Mouse (Mus musculus): ENCODE data around the gene Tomm34.
A peak's percentile ranks its signal among the peaks of the same experiment; 100 is the strongest.

The Tomm34 gene

DNA sequence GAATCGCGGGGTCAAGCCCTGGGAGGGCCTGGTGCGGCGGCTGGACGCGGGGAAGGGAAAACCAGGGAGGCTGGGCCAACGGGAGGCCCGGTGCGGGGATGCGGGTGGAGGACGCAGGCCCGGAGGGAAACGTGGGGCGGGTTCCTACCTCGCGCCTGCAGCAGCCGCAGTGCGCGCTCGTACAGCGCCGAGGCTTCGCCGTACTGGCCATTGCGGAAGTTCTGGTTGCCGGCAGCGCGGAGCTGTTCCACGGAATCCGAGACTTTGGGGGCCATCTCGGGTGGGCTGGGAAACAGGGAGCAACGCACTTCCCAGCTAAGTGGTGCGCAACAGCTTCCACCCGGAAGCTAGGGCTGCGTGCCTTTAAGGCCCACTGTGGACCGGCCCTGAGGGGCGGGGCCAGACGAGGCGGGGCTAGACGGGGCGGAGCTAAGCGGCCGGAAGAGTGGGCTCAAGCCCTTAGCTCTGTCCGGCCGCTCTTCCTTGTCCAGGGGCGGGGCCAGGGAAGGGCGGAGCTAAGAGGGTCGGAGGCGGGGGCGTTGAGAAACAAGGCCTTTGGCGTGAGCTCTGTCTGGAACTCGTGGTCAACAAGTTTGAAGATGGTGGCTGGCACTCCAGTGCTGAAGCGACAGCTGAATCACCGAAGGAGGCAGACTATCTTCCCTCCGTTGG lies at the start of gene Tomm34:
Tomm34 (minus strand) TSS at position 405 of the 672 bp plus-strand sequence.
- DNase-seq (ENCODE audit: low read depth): peak; percentile 89

- no peak for DNase-seq (ENCODE audit: low read depth)
Observed at GRCm38 (mm10) chr2:164119503-164119902, 48.5 kb upstream of the Tomm34 start.

- DNase-seq (ENCODE audit: low read depth): no peak
Observed at GRCm38 (mm10) chr2:164115531-164115930, 44.6 kb upstream of the Tomm34 start.

- no peak for DNase-seq (ENCODE audit: low read depth)
Observed at GRCm38 (mm10) chr2:164114051-164114450, 43.1 kb upstream of the Tomm34 start.

- DNase-seq (ENCODE audit: low read depth): no peak
Observed at GRCm38 (mm10) chr2:164111546-164111945, 40.6 kb upstream of the Tomm34 start.

GRCm38 (mm10) chr2:164108501-164108900 lies 37.5 kb upstream of the Tomm34 start:
- no peak for DNase-seq (ENCODE audit: low read depth)

- no peak for DNase-seq (ENCODE audit: low read depth)
Observed at GRCm38 (mm10) chr2:164107125-164107874, 36.3 kb upstream of the Tomm34 start.

GRCm38 (mm10) chr2:164106287-164107035 lies 35.5 kb upstream of the Tomm34 start:
- no peak for DNase-seq (ENCODE audit: low read depth)

- DNase-seq (ENCODE audit: low read depth): peak; percentile 72
Observed at GRCm38 (mm10) chr2:164103501-164103900, 32.5 kb upstream of the Tomm34 start.

DNA sequence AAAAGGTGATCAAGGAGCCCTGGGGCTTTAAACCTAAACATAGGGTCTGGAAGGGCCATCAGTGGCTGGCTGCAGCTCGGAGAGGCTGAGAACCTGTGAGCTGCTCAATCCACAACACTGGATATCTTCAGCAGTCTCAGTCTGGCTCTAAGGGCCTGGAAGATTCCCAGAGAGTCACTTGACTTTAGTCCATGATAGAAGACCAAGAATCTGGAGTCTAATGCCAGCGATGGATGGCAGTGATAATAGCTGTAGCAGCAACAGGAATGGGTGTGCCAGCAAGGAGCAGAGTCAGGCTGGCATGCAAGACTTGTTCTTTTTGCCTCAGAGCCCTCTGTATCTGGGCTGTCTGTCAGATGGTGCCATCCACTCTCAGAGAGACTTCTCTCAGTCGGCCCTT lies 31.4 kb upstream of the Tomm34 start:
- DNase-seq (ENCODE audit: low read depth): no peak

GRCm38 (mm10) chr2:164101936-164102335 lies 31.0 kb upstream of the Tomm34 start:
- DNase-seq (ENCODE audit: low read depth): no peak

DNA sequence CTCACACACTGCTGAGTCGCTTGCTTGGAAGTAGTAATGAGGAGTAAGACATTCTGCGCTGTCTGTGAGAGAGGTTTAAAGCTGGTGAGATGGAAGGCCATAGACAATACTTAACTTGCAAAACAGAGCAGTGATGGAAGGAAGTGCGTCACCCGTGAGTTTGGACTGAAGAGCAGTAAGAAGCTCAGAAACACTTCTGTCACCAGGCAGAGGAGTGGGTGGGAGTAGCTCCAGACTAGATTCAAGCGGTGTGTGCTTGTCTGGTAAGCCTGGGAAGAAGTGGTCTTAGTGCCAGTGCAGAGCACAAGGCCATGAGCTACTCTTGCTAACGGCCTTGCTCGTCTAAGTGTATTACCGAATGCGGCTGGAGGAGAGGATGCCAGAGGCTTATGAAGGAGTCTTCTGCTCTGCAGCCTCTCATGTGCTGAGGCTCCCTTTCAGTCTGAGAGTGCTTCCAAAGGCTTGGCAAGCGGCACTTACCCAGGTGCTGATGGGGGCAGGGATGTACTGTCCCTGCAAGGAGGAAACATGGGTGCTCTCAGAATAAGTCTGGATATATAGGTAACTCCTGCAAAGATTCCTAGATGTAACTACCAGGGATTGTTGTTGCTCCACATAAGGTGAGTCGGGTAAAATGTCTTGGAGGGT lies 27.8 kb upstream of the Tomm34 start:
- no peak for DNase-seq (ENCODE audit: low read depth)

- DNase-seq (ENCODE audit: low read depth): peak; percentile 69
Observed at GRCm38 (mm10) chr2:164094152-164094551, 23.2 kb upstream of the Tomm34 start.

- no peak for DNase-seq (ENCODE audit: low read depth)
Observed at GRCm38 (mm10) chr2:164089508-164089907, 18.5 kb upstream of the Tomm34 start.

DNA sequence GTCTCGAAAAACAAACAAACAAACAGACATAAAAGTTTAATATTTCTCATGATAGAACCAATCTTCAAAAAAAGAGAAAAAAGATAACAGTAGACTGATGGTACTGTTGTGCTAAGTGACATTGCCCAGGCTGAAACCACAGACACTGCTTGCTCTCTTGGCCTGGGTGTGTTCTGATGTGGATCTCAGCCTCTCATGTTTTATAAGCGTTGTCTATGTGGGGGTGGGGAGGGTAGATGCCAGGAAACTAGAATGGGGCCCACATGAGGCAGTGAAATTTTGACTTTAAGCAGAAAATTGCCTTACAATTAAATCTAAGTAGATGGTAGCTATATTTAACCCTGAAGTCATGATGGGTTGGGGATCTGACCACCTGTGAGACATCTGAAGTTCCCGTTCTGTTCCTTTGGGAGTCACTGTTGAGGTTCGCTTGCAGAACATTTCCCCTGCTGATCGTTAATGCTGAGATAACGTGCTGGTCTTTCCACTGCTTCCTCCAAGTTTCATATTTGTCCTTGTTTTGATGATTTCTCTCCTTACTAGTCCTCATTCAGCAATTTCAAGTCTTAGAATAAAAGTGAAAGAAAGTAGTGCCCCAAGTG lies 16.5 kb upstream of the Tomm34 start:
- DNase-seq (ENCODE audit: low read depth): peak; percentile 74

DNA sequence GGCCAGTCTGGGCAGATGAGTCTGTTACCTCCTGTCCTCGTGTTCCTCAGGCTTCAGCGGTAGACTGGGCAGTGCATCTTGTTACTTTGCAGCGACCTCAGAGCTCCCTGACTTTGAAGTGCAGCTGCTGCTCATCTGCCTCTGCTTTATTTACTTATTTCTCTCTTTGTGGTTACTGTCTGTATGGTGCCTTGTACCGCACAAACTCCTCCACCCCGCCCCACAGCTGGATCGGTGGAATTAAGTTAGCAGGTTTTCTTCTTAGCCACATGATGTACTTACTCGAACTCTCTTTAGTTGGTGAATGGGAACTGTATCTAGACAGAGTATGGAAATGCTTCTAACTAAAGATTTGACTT lies 13.4 kb upstream of the Tomm34 start:
- peak; percentile 90 for DNase-seq (ENCODE audit: low read depth)

GRCm38 (mm10) chr2:164083609-164084341 lies 12.8 kb upstream of the Tomm34 start:
- peak; percentile 93 for DNase-seq (ENCODE audit: low read depth)

DNA sequence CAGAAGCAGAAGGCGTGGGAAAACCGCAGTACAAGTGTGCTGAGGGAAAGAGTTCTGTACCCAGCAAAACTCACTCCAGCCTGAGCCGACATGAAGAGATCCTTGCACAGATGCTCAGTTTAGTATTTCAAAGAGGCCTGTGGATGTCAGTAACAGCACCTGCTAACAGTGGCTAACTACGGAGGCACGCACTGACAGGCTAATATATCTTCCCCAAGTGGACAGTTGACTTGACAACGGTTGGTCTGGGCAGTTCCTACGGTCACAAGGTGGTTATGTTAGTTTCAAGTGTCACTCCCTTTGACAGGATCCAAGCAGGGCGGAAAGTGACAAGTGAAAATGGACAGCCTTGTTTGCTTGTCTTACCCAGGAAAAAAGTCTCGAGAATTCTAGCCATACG lies 11.2 kb upstream of the Tomm34 start:
- DNase-seq (ENCODE audit: low read depth): peak; percentile 45

- peak; percentile 78 for DNase-seq (ENCODE audit: low read depth)
Observed at GRCm38 (mm10) chr2:164081577-164081976, 10.6 kb upstream of the Tomm34 start.

GRCm38 (mm10) chr2:164079488-164079887 lies 8.5 kb upstream of the Tomm34 start:
- peak; percentile 91 for DNase-seq (ENCODE audit: low read depth)

DNA sequence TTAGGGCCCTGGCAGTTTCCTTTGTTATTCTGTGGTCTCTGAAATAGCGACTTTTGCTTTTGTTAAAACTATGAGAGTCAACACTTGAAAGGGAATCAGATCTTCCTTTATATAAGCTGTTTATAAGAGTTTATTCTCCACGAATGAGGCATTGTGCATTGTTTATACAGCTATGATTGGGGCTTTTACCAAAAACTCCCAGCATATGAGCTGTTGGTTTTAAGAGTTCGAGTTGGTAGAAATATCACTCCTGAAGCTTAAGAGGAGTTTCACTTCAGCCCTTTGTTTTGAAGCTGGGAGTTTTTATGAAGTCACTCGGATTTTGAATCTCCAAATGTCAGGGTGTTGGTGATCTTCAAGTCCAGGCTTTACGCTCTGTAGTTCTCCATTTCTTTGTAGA lies 6.9 kb upstream of the Tomm34 start:
- peak; percentile 70 for DNase-seq (ENCODE audit: low read depth)

All from naive thymus-derived CD4-positive, alpha-beta T cell, adult 2 months (primary cell).